Mouse (Mus musculus) ES-Bruce4 (cell line): ENCODE results near the gene Bst1.

Experiments
- CTCF ChIP-seq: IDR thresholded peaks from one replicate; pipeline ENCODE4 v1.8.1; 2011; ENCODE audit warnings: low read depth, low read length
- EP300 ChIP-seq: IDR thresholded peaks from 2 replicates; pipeline ENCODE4 v1.6.1; 2011; ENCODE audit warnings: low read depth, low read length; ENCODE audit not compliant: insufficient read depth
- POLR2A ChIP-seq: IDR thresholded peaks from one replicate; pipeline ENCODE4 v1.8.1; 2011; ENCODE audit warnings: low read length; ENCODE audit not compliant: insufficient read depth

- no peak for TF ChIP-seq CTCF
- TF ChIP-seq POLR2A, result no peak
- TF ChIP-seq EP300, result no peak
Measured at GRCm38 (mm10) chr5:43800700-43801099, 18.0 kb upstream of the Bst1 start.
